Mouse (Mus musculus) CH12.LX (cell line): ENCODE data around the gene Lekr1.

Source experiments
- BHLHE40 ChIP-seq: IDR thresholded peaks from 2 replicates; pipeline ENCODE4 v1.6.1; 2011; ENCODE audit warnings: mild to moderate bottlenecking, low read depth, low read length, improper control_type of control experiment
- CHD1 ChIP-seq: IDR thresholded peaks from 2 replicates; pipeline ENCODE4 v1.6.1; 2012; ENCODE audit warnings: low read depth, low read length, improper control_type of control experiment, inconsistent platforms
- CTCF ChIP-seq, 2 experiments: IDR thresholded peaks in 1 of 2; conservative IDR thresholded peaks in 1 of 2; 2 replicates each; pipeline ENCODE4 v1.5.1; 2011 to 2012; ENCODE audit warnings: low read depth in 2 of 2, low read length in 2 of 2, improper control_type of control experiment in 1 of 2, inconsistent platforms in 1 of 2, mild to moderate bottlenecking in 1 of 2, moderate library complexity in 1 of 2
- E2F4 ChIP-seq: IDR thresholded peaks from 2 replicates; pipeline ENCODE4 v1.6.1; 2011; ENCODE audit warnings: low read depth, low read length, improper control_type of control experiment; ENCODE audit not compliant: insufficient replicate concordance
- EP300 ChIP-seq: IDR thresholded peaks from 2 replicates; pipeline ENCODE4 v1.6.1; 2011; ENCODE audit warnings: low read length, improper control_type of control experiment
- ETS1 ChIP-seq: conservative IDR thresholded peaks from 2 replicates; pipeline ENCODE4 v1.6.1; 2012; ENCODE audit warnings: low read depth, mild to moderate bottlenecking, inconsistent platforms, low read length, improper control_type of control experiment, moderate library complexity
- MAFK ChIP-seq: IDR thresholded peaks from 2 replicates; pipeline ENCODE4 v1.6.1; 2011; ENCODE audit warnings: low read length, improper control_type of control experiment; ENCODE audit not compliant: insufficient replicate concordance
- POLR2A ChIP-seq: IDR thresholded peaks from 2 replicates; pipeline ENCODE4 v1.6.1; 2011; ENCODE audit warnings: low read depth, mild to moderate bottlenecking, improper control_type of control experiment, low read length
- POLR2AphosphoS2 ChIP-seq: IDR thresholded peaks from 2 replicates; pipeline ENCODE4 v1.6.1; 2011; ENCODE audit warnings: low read depth, low read length, improper control_type of control experiment
- TBP ChIP-seq: conservative IDR thresholded peaks from 2 replicates; pipeline ENCODE4 v1.6.1; 2011; ENCODE audit warnings: low read depth, low read length, improper control_type of control experiment
- TCF12 ChIP-seq: IDR thresholded peaks from 2 replicates; pipeline ENCODE4 v1.6.1; 2014; ENCODE audit warnings: low read depth, mild to moderate bottlenecking, inconsistent platforms, low read length, improper control_type of control experiment
- USF1 ChIP-seq: IDR thresholded peaks from 2 replicates; pipeline ENCODE4 v1.6.1; 2014; ENCODE audit warnings: low read depth, mild to moderate bottlenecking, inconsistent platforms, low read length, improper control_type of control experiment
- ZKSCAN1 ChIP-seq: IDR thresholded peaks from 2 replicates; pipeline ENCODE4 v1.6.1; 2012; ENCODE audit warnings: low read depth, inconsistent platforms, low read length, improper control_type of control experiment, borderline replicate concordance

GRCm38 (mm10) chr3:65767202-65767862 is 101.3 kb downstream of the Lekr1 start:
- TF ChIP-seq CTCF (conservative IDR thresholded peaks at IDR 0.05 in 1 of 2, IDR thresholded peaks at IDR 0.05 in 1 of 2; ENCODE audit: low read depth in 2 of 2, low read length in 2 of 2) (no peak), USF1 (no peak), POLR2A (no peak), MAFK (no peak), ETS1 (no peak), TCF12 (no peak), BHLHE40 (no peak), EP300 (no peak), TBP (no peak), POLR2AphosphoS2 (no peak), ZKSCAN1 (no peak), E2F4 (no peak), CHD1 (no peak)
